Mouse (Mus musculus) intestine, postnatal 0 days (tissue): Measurements from ENCODE around the gene Nradd. TPM values are rescaled to one million over a fixed set of nuclear protein-coding genes. Genes with fewer than 3 reads are reported as not detected.

Experiments used
- ATAC-seq: fragments of 200-750 bp; cut with Nextera tagmentation; 2 replicates; pipeline ENCODE4 v1.8.0; 2017; ENCODE audit warnings: mild to moderate bottlenecking, moderate TSS enrichment, moderate library complexity
- H3K27ac ChIP-seq: fragments of 300-500 bp; sonication (generic); 2 replicates; pipeline ENCODE4 v1.5.1; 2014; ENCODE audit warnings: mild to moderate bottlenecking, low read depth, low read length, moderate library complexity
- H3K27me3 ChIP-seq: fragments of 300-500 bp; sonication (generic); replicated peaks from 2 replicates; pipeline ENCODE4 v1.6.1; 2014; ENCODE audit warnings: low read length, mixed read lengths; ENCODE audit not compliant: control insufficient read depth, insufficient read depth
- H3K36me3 ChIP-seq: fragments of 300-500 bp; sonication (generic); 2 replicates; pipeline ENCODE4 v1.6.1; 2014; ENCODE audit warnings: mild to moderate bottlenecking, moderate library complexity; ENCODE audit not compliant: control insufficient read depth, insufficient read depth
- H3K4me1 ChIP-seq: fragments of 300-500 bp; sonication (generic); replicated peaks from 2 replicates; pipeline ENCODE4 v1.6.1; 2014; ENCODE audit warnings: antibody characterized with exemption, low read length, mixed read lengths; ENCODE audit not compliant: control insufficient read depth, insufficient read depth
- H3K4me2 ChIP-seq: fragments of 300-500 bp; sonication (generic); replicated peaks from 2 replicates; pipeline ENCODE4 v1.6.1; 2014; ENCODE audit warnings: low read depth, mild to moderate bottlenecking, moderate library complexity
- H3K4me3 ChIP-seq: fragments of 300-500 bp; sonication (generic); 2 replicates; pipeline ENCODE4 v1.5.1; 2014; ENCODE audit warnings: low read depth, low read length
- H3K9ac ChIP-seq: fragments of 300-500 bp; sonication (generic); 2 replicates; pipeline ENCODE4 v1.6.1; 2014; ENCODE audit warnings: mild to moderate bottlenecking, low read depth, low read length
- H3K9me3 ChIP-seq: fragments of 300-500 bp; sonication (generic); 2 replicates; pipeline ENCODE4 v1.6.1; 2016; ENCODE audit warnings: mixed run types; ENCODE audit not compliant: control insufficient read depth
- CTCF ChIP-seq: sonication (generic); IDR thresholded peaks from 2 replicates; pipeline ENCODE4 v1.5.1; 2016; ENCODE audit warnings: low read depth, mild to moderate bottlenecking, control low read depth, antibody characterized with exemption, moderate library complexity
- WGBS: fragments of 180-500 bp; shearing (Covaris S2); extraction: QIAGEN DNeasy Blood & Tissue Kit; methylation state at CpG from one replicate; pipeline ENCODE4 v1.1.7; 2014; 5-methylcytosine and 5-hydroxymethylcytosine counted together
- polyA plus RNA-seq: library from polyadenylated mRNA; unstranded; fragments of >200 nt; fragmentation: Nextera tagmentation; extraction: Ambion mirVana; gene quantifications from 2 replicates; pipeline ENCODE4 v1.2.1, GENCODE M21; 2015

Gene Nradd
- 39.4 and 41.8 TPM in 2 replicates for polyA plus RNA-seq

- Histone ChIP-seq H3K27ac (peak within 1 kb of the TSS; percentile 67), H3K4me3 (peak within 1 kb of the TSS; percentile 45), H3K9me3 (no peaks in the 10 kb centered on the region), H3K36me3 (peaks cover 51% of the 10 kb centered on the region), H3K4me1 (no peaks in the 10 kb centered on the region), H3K9ac (peak within 1 kb of the TSS; percentile 48), H3K27me3 (no peaks in the 10 kb centered on the region), H3K4me2 (peak within 1 kb of the TSS; percentile 93)
- TF ChIP-seq CTCF: no peak
- ATAC-seq: peak; percentile 82
- WGBS: 1% methylated on average over 41 of the region's 41 CpGs
These were observed at the start of gene Nradd for GRCm38 (mm10) chr9:110624361-110625166. Nradd (minus strand) TSS chr9:110624452.

- ATAC-seq: no peak
These were observed 49.0 kb upstream of the Nradd start for GRCm38 (mm10) chr9:110673107-110673752.

GRCm38 (mm10) chr9:110672462-110673106, 48.3 kb upstream of the Nradd start:
- TF ChIP-seq CTCF: peak; percentile 81
- Histone ChIP-seq H3K4me1 (0 out of 2 replicates have a peak, but pooled peaks cover 5% of the 10 kb centered on the region), H3K4me3 (no peak overlapping the region), H3K27me3 (no peaks in the 10 kb centered on the region), H3K4me2 (no peak overlapping the region), H3K9me3 (no peaks in the 10 kb centered on the region), H3K27ac (no peak overlapping the region), H3K36me3 (peaks cover 4% of the 10 kb centered on the region; the same call in 1 of the 2 replicates), H3K9ac (no peak overlapping the region)
- WGBS: 55% methylated on average over 7 of the region's 7 CpGs
- ATAC-seq: peak; percentile 44; the same call in 1 of the 2 replicates

More at GRCm38 (mm10) chr9:110673107-110673752, 49.0 kb upstream of the Nradd start:
- H3K27ac ChIP-seq: no peak overlapping the region
- no peak overlapping the region for H3K9ac ChIP-seq
- 58% methylated on average over 10 of the region's 10 CpGs for WGBS
- H3K4me2 ChIP-seq: no peak overlapping the region
- H3K4me3 ChIP-seq: no peak overlapping the region
- H3K27me3 ChIP-seq: no peaks in the 10 kb centered on the region
- peaks cover 4% of the 10 kb centered on the region; the same call in 1 of the 2 replicates for H3K36me3 ChIP-seq
- H3K9me3 ChIP-seq: no peaks in the 10 kb centered on the region
- H3K4me1 ChIP-seq: 0 out of 2 replicates have a peak, but pooled peaks cover 2% of the 10 kb centered on the region
- TF ChIP-seq CTCF: no peak

- Histone ChIP-seq H3K4me1 (peaks cover 15% of the 10 kb centered on the region), H3K9ac (no peak overlapping the region), H3K27ac (no peak overlapping the region), H3K4me3 (no peak overlapping the region), H3K4me2 (no peak overlapping the region), H3K36me3 (0 out of 2 replicates have a peak, but pooled peaks cover 4% of the 10 kb centered on the region), H3K9me3 (no peaks in the 10 kb centered on the region), H3K27me3 (no peaks in the 10 kb centered on the region)
- 80% methylated on average over 5 of the region's 5 CpGs for WGBS
- TF ChIP-seq CTCF: no peak
- ATAC-seq: no peak
These were observed 45.5 kb upstream of the Nradd start for GRCm38 (mm10) chr9:110669785-110670184.

GRCm38 (mm10) chr9:110668601-110669293, 44.5 kb upstream of the Nradd start:
- H3K9me3 ChIP-seq: no peaks in the 10 kb centered on the region
- H3K4me2 ChIP-seq: no peak overlapping the region
- peaks cover 15% of the 10 kb centered on the region for H3K4me1 ChIP-seq
- 45% methylated on average over 6 of the region's 6 CpGs for WGBS
- no peaks in the 10 kb centered on the region for H3K27me3 ChIP-seq
- H3K4me3 ChIP-seq: no peak overlapping the region
- TF ChIP-seq CTCF: no peak
- H3K9ac ChIP-seq: no peak overlapping the region
- H3K36me3 ChIP-seq: no peaks in the 10 kb centered on the region
- no peak overlapping the region for H3K27ac ChIP-seq
- no peak for ATAC-seq
